Mouse (Mus musculus): ENCODE measurements around the gene Slc6a6.

The Slc6a6 gene

DNA sequence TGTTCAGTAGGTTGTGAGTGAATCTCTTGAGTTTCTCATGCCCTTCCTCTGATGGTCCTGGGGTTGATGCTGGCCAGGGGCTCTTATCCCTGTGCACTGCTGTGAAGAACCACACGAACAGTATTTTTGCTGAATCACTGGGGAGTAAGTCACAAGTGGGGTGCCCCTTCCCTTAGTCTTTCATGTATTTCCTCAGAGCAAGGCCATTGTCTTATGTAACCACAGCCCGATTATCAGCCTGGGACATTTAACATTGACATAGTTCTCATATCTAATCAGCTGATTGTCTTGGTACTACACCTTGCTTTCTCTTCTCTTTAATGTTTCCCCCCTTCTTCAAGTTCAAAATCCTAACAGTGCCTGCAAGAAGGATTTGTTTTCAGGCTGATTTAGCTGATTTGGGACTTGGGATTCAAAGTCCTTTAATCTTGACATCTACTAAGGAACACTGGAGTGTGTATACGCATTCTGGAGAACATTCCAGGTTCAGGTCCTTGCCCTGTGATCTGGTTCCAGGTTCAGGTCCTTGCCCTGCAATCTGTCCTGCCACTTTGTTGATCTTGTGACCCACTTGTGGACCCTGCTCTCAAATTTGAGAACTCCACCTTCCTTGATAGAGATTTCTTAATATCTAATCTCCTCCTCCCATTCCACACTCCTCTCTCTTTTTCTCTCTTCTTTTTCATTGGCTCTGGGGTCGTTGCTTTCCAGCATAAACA, 15.8 kb downstream of the Slc6a6 start:
- DNase-seq (ENCODE audit: low read depth in 2 of 2, low spot score in 2 of 2) = no peak

DNA sequence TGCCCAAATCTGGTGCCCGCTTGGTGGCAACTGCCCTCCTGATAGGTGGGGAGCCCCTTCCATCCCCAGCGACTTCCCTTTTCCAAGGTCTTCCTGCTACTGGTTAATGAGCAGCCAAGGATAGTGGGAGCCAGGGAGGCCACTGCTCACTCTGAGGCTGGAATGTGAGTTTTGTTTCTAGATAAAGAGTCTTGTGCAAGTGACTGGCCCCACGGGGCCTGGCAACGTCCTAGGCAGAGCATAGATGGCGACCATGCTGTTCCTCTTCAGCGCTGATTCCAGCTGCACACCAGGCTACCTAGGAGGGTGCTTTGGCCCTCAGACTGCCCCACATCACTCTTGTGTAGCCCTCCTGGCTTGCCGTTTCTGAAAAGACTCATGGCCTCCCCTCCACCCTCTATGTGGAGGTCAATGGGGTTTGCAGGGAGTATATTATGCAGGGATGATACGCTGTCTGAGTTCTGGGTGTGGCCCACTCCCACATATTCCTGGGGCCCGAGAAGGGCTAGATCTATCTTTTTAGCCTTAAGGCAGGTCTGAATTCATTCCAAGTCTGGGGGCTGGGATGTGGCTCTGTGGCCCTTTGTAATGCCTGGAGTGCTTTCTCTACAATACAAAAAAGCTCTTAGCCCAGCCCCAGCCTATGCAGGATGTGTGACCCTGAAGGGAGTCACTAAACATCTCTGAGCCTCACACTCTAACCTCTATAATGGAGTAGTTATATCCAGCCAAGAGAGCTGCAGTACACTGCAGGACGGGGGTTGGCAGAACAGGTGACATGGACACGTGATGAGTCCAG, 17.2 kb downstream of the Slc6a6 start:
- no peak for DNase-seq (ENCODE audit: low read depth in 2 of 2, low spot score in 2 of 2)

DNA sequence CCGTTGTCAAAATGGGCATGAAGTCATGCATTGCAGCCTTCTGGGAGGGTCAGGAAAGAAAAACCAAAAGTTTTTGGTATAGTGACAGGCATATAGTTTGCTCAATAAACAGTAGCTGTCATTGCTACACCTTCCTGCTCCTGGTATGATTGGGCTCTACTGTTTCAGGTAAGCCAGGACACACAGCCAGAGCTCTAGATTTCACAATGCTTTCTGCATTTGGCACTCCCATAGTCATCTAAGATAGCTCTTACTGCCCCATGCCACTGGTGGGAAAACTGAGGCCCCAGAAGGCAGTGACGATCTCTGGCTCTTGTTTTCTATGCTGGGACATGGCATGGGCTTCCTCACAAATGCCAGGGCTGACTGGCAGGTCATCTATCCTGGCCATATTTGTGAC, 19.6 kb downstream of the Slc6a6 start:
- no peak for DNase-seq (ENCODE audit: low read depth in 2 of 2, low spot score in 2 of 2)

DNA sequence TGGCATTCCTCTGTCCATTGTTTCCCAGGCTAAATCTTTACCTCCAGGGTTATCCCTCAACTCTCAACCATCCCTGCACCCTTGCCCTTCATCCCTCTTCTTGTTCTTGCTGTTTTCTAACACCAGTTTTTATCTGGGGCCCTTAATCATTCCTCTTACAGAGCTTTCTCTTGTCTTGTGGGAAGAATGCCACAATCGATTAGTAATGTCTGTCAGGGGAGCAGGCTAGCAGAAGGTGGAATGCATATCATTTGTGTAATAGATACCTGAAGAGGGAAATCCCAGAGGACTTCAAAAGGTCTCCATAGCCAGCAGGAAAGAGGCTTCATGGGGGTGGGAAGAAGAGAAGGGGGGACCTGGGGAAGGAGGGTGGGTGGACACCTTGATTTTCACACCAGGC, 20.6 kb downstream of the Slc6a6 start:
- no peak for DNase-seq (ENCODE audit: low read depth in 2 of 2, low spot score in 2 of 2)

DNA sequence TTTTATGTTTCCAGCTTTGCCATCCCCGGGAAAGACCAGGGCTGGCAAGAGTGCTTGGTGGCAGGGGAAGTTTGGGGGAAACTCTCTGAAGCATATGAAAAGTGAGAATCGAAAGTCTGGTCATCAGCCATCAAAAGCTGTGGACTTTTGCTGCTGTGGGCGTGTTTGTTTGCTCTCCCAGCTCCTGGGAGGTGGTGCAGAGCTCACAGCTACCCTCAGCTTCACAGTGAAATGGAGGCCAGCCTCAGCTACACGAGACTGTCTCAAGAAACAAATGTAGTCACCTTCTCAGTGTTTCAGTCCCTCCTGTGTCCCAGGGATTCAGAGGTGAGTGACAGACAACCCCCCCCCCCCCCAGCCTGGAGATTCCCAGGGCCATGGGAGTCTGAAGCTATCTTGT, 21.8 kb downstream of the Slc6a6 start:
- DNase-seq (ENCODE audit: low read depth in 2 of 2, low spot score in 2 of 2) = no peak

DNA sequence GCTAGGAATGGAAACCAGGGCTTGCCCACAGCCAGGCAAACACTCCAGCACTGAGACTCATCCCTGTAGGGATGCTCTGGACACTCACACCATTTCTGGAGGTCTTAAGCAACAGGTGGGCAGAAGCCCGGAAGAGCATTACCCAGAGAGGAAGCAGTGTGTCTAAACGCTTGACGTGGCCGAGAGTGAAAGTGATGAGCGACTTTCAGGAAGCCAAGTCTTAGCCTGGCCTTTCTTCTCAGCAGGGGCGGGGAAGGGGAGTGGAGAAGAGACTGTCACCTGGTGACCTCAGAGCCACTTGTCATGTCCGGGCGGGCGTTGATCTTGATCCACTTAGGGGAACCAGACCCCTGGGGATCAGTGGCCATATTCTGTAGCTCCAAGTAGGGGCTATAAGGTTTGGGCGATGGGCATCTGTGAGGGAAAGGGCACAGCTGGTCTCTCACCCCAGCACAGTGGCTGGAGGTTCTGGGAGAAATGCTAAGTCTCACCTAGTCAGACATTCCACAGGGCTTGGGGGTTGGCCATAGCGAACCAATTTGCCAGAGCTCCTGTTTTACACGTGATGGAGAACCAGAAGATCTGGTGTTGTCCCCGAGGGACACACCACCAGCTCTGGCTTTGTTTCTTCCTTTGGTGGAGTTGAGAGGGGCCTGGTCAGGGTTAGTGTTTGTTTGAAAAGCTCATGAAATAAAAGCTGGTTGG, 22.4 kb downstream of the Slc6a6 start:
- DNase-seq (ENCODE audit: low read depth in 2 of 2, low spot score in 2 of 2) = no peak

DNA sequence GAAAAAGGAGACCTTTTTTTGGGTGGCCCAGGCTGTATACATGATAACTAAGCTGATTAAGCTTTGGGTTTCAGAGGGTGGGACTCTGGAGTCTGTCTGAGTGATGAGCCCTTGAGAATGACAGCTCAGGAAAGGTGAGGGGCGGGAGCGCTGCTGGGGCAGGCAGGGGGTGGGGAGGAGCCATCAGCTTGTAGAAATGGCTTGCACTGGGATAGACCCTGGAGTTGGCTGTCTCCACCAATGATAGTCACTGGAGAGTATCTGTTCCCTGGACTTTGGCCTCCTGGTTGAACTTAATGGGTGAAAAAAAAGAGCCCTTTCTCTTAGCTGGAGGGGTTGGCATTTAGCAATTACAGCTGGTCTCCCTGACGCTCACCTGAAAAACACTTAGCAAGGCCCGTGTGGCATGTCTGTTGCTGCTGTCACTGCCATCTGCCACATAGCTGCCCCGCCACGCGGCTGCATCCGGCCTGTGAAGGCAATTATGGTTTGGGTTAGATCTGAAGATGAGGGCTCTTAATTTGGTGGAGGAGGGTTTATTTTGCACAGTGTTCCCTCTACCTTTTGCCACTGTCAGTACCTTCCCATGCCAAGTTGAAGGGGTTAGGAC, 23.5 kb downstream of the Slc6a6 start:
- DNase-seq (ENCODE audit: low read depth in 2 of 2, low spot score in 2 of 2) = no peak

DNA sequence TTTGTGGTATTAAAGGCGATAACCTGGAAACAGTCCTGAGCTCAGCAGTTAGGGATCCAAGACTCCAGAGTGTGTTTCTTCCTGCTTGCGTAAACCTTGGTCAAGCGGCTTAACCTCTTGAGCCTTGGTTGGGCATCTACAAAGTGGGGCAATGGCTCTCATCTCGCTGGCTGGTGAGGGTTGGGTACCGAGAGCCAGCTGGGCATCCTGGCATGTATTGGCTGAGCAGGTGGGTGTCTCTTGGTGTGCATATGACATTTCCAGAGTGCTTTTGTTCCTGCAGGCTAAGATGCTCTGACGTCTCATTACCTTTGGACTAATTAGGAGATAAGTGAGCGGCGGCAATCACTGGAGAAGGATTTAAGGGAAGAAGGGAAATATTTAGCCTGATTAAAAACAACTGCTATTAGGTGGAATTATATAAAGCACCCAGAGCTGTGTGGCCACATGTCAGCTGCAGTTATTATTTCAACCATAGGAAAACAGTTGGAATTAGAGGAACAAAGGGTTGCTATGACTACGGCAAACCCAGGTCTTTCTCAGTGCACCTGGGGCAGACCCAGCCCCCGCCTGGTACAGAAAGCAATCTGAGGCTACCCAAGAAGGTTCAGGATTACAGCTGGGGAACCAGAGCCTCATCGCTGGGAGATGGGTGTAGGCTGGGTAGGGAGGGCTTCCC, 24.2 kb downstream of the Slc6a6 start:
- no peak for DNase-seq (ENCODE audit: low read depth in 2 of 2, low spot score in 2 of 2)

DNA sequence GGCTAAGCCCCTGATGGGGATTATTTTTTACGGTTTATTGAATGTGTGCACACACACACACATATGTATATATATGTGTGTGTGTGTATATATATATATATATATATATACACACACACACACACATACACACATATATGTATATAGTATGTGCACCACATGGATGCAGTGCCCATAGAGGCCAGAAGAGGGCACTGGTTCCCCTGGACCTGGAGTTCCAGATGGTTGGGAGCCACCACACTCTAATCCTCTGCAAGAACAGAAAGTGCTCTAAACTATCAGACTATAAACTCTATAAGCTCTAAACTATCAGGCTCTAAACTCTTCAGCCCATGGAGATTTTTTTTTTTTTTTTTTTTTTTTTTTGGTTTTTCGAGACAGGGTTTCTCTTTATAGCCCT, 25.1 kb downstream of the Slc6a6 start:
- DNase-seq (ENCODE audit: low read depth in 2 of 2, low spot score in 2 of 2) = no peak

DNA sequence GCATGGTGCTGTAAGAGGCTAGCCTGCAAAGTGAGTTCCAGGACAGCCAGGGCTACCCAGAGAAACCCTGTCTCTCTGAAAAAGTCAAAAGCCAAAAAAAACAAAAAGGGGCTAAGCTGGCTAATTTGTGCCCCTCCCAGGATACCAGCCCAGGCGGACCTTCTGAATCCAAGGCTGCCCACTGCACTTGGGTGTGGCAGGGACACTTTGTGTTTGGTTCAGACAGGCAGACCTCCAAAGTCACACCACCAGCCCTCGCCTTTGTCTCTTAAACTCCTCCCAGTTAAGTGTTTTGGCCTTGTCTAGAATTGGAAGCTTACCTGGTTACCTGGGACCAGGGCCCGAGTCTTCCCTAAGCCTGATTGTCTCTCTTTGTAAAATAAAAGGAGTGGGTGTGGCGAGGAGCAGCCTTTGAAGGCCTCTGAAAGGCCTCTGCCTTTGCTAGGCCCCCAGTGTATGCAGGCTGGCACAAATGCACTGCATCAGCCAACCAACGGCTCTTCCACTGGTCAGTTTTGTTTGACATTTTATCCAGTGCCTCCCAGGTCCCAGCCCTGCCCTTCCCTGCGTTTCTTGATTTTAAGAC, 26.6 kb downstream of the Slc6a6 start:
- no peak for DNase-seq (ENCODE audit: low read depth in 2 of 2, low spot score in 2 of 2)

DNA sequence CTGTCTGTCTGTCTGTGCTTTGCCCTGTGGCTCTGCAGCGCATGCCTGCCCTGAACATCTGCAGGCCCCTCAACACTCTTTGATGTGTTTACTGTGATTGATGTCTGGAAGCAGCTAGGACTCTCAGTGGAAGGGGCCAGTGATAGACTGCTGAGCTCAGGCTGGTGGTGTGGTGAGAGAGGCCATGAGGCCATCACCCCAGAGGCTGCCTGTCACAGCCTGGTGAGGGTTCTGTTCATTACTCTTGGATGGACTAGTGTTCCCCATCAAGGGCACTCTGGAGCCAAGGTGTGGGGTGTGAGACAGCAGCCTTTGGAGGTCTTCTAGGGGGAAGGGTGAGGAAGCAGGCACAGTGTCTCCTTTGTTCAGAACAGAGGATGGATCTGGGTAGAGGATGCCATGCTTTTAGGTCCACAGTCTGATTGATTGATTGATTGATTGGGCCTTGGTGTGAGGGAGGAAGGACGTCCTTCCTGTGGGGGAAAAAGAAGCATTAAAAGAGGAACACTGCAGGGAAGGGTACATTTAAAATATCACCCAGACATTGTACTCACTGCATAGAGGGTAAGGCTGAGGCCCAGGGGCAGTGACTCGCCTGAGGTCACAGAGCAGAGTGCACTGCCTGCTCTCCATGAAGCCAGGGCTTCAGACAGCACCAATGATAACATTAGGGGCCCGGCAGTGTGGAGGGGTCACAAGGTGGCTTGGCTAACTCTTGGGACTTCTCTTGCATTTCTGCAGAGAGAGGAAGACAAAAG, 28.4 kb downstream of the Slc6a6 start:
- DNase-seq (ENCODE audit: low read depth in 2 of 2, low spot score in 2 of 2) = no peak

DNA sequence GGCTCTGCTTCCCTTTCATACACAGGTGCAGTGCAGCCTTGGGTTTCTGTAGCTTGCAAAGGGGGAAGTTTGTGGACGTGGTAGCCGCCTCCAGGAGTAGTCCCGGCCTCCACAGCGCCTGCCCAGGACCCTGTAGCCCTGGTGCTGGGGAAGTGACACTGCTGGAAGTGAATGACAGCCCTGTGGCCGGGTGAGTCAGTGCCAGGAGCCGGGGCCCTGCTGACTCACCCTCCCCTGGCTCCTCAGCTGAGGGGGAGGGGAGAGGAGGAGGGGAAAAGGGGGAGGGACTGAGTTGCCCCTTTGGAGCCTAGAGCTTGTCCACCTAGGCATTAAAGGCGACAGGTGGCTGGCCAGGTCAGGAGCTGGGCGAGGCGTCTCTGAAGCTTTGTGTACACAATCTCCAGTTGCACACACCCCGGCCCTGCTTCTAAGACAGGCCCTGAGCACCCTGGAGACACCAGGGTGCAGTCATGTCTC, 29.0 kb downstream of the Slc6a6 start:
- DNase-seq (ENCODE audit: low read depth in 2 of 2, low spot score in 2 of 2) = no peak

DNA sequence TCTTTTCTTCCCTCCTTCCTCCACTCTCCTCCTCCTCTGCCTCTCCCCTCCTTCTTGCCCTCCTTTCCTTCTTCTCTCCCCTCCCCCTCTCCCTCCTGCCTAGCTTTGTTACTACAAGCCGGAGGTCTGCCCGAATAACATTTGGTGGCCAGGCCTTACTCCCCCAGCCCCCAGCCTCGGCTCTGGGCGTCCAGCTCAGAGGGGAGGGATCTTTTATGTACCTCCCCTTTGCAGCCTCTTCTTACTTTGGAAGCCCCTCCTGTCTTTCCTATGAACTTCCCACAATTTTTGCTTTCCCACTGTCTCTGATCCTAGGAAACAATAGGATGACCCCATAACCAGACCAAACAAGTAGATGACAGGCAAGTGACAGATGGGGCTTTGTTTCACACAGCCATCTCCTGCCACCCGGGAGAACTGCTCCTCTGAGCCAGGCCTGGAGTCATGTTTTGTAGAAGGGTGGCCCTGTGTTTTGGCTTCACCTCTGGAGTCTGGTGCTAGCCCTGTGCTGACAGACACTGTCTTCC, 29.6 kb downstream of the Slc6a6 start:
- DNase-seq (ENCODE audit: low read depth in 2 of 2, low spot score in 2 of 2) = no peak

DNA sequence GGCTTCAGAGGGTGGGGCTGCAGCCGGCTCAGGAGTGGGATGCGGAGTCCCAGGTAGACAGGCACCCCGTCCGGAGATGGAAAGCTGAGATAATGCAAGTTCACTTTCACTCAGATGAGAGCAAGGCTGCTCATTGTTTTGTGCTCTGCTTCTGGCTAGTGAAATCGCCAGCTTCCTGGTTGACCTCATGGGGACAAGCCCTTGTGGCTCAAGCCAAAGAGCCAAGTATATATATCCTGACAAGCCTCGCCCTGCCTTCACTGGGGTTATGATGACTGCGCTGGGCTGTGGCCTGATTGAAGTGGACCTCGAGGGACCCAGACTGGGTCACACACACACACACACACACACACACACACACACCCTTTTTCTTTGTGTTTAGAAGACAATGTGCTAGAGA, 31.2 kb downstream of the Slc6a6 start:
- no peak for DNase-seq (ENCODE audit: low read depth in 2 of 2, low spot score in 2 of 2)

DNA sequence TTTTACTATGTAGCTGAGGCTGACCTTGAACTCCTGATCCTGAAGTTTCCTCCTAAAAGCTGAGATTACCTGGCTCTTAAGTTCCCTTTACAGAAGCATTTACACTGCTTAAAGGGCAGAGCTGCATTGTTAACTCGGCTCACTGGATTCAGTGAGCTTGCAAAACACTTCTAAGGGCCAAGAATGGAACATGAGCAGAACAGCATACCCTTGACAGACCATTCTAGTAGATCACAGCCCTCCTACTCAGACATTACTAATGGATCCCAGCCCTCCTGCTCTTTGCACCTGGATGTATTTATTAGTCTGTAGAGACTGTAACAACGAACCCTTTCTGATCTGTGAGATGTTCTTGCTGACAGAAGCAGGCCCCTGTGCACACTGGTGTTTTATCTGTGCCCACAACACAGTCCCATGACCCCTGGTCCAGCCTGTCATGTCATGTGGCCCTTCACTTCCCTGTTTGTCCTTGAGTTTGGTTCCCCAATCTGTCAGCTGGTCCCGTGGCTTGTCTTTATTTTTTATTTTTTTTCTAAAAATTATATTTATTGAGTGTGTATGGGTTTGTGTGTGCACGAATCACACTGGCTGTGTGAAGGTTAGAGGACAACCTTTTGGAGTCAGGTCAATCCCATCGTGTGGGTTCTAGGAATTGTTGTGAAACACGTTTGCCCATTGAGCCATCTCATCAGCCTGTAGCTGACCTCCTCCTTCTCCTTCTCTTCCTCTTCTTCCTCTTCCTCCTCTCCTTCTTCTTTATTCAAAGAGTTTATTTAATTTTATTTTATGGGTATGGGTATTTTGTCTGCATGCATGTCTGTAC, 32.3 kb downstream of the Slc6a6 start:
- no peak for DNase-seq (ENCODE audit: low read depth in 2 of 2, low spot score in 2 of 2)

DNA sequence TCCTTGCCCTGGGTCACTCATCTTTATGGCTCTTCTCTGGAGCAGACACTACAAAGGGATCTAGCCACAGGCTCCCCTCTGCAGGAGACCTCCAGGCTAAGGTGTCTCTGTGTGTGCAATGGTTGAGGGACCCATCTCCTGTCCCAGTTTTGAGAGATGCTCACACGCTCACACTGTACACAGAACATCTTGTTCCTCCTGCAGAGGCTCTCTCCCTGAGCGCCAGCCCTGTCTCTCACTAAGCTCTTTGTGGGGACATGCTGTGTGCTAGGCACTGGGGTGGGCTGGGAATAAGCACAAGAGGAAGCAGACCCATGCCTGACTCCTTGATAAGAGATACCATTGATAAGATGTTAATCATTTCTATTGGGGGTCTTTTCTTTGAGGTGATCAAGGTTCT, 34.2 kb downstream of the Slc6a6 start:
- no peak for DNase-seq (ENCODE audit: low read depth in 2 of 2, low spot score in 2 of 2)

DNA sequence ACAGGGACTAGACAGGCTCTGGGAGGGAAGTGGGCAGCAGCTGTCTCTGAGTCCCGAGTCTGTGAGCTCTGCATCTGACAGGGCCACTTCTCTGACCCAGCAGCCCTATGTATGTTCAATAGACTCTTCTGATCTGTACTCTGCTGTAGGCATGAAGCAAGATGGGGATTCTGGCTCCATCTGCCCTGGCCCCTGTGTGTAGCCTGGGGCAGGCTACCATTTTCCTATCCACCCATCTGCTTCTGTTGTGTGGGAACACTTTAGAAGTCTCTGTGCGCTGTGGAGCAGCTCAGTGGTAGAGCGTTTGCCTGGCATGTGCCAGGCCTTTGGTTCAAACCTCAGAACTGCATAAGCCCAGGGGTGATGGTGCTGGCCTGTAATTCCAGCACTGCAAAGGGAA, 34.8 kb downstream of the Slc6a6 start:
- no peak for DNase-seq (ENCODE audit: low read depth in 2 of 2, low spot score in 2 of 2)

DNA sequence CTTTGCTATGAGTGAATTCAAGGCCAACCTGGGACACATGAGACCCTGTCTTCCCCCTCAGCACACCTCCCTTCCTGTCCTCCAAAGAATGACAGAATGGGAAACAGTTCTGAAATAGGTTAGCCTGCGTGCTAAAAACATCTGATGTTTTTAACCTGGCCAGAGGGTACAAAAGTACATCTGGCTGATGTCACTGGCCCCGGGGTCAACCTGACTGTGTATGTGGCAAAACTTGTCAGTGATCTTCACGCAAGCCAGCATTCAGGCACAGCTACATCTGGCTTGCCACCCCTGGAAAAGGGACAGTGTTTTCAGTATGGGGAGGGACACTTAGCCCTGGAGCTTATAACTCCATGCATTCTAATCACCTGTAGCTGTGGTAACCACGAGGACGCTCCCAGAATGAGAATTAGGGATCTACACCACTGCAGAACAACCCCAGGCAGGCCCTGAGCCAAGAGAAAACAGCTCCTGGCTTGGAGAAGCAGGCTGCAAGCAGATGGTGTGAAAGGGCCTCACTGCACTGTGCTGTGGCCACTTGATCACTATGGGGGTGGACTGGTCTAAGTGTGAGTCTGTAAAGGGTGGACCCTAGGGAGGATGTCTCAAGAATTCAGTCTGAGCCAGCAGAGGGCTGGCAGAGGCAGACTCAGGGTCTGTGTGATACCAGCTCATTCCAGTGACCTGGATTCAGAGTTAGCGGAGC, 35.3 kb downstream of the Slc6a6 start:
- DNase-seq (ENCODE audit: low read depth in 2 of 2, low spot score in 2 of 2) = no peak

All from CD8-positive naive resting alpha-beta T cell, adult 2 months (primary cell).